Mouse (Mus musculus): Measurements from ENCODE around the gene Dact1.

DNA sequence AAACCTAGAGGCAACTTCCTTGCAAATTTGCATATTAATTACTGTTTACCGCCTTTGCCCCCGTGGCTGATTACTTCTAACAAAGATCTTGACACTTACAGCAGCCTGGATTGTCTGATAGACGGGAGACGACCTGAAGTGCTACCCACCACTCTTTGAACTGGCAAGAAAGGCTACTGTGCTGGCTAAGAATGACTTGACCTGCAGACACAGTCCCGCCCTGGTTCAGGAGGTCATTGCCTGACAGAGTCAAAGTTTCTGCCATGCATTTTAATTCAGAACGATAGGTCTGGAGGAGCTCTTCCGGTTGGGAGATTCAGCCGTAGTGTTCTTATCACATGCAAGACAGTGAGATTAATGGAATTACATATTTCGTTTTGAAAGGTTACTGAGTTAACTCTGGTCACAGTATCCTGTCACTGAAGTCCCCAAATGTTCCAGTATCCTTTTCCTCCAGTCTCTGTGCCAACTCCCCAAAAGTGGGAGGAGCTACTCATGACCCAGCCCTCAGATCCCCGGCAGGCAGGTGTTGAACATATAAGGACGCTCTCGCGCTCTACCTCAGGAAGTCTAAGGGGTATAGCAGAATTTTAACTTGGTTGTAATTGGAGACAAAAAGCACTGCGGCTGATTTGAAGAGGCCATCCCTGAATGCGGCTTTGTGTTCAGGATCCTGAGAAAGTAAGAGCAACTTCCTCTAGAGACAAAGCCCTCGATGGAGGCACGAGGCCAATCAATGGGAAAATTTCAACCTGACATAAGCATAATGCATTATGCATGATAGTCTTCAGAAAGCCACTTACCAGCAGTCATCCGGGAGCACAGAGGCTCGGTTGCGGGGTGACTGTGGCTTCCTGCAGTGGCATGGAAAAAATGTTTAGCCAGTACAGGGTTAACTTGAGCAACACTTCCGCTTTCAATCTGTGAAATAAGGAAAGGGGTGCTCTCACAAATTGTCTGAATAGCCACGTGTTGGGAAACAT is 15.4 kb upstream of the Dact1 start:
- TF ChIP-seq POLR2A (IDR thresholded peaks at IDR 0.05; ENCODE audit: borderline replicate concordance, extremely low read depth, low read depth, low read length) (no peak), CTCF (IDR thresholded peaks at IDR 0.05; ENCODE audit: insufficient read depth, low read length) (no peak)

All from lung, adult 2 months (tissue).